Mouse (Mus musculus): Measurements from ENCODE around the gene Btn1a1. TPM values are rescaled to one million over a fixed set of nuclear protein-coding genes. Genes with fewer than 3 reads are reported as not detected.

The Btn1a1 gene
- polyA plus RNA-seq, 1 experiment from 2014 or later, result 0.11 TPM

- ATAC-seq (replicated peaks; ENCODE audit: low FRiP score, low TSS enrichment, low read depth) (peak; percentile 91), DNase-seq (ENCODE audit: low spot score) (peak; percentile 90)
- Histone ChIP-seq H3K4me2 (ENCODE audit: low read length) (peak overlapping the region; percentile 49), H3K4me1 (replicated peaks; ENCODE audit: control insufficient read depth, insufficient read depth, low read length) (no peaks in the 10 kb centered on the region), H3K27ac (ENCODE audit: low read depth) (peak overlapping the region; percentile 87), H3K4me3 (ENCODE audit: low read depth, low read length) (peak overlapping the region; percentile 53), H3K9ac (ENCODE audit: low read length) (peak overlapping the region; percentile 60), H3K9me3 (ENCODE audit: control insufficient read depth, low read length) (no peaks in the 10 kb centered on the region), H3K27me3 (replicated peaks; ENCODE audit: control insufficient read depth, insufficient read depth, low read length) (no peaks in the 10 kb centered on the region), H3K36me3 (ENCODE audit: control insufficient read depth, insufficient read depth, low read length) (no peaks in the 10 kb centered on the region)
- WGBS, result under 1% methylated on average over 25 of the region's 25 CpGs
Measured at GRCm38 (mm10) chr13:23453362-23453862, 12.3 kb downstream of the Btn1a1 start.

- peak overlapping the region; percentile 44 for H3K4me3 ChIP-seq (ENCODE audit: low read depth, low read length)
- H3K4me1 ChIP-seq (replicated peaks; ENCODE audit: control insufficient read depth, insufficient read depth, low read length), result no peaks in the 10 kb centered on the region; the same call in 1 of the 2 replicates
- under 1% methylated on average over 15 of the region's 15 CpGs for WGBS
- H3K36me3 ChIP-seq (ENCODE audit: control insufficient read depth, insufficient read depth, low read length), result no peaks in the 10 kb centered on the region
- peak overlapping the region; percentile 47; the same call in 1 of the 2 replicates for H3K27ac ChIP-seq (ENCODE audit: low read depth)
- peak overlapping the region; percentile 31 for H3K9ac ChIP-seq (ENCODE audit: low read length)
- no peaks in the 10 kb centered on the region for H3K27me3 ChIP-seq (replicated peaks; ENCODE audit: control insufficient read depth, insufficient read depth, low read length)
- DNase-seq (ENCODE audit: low spot score) (peak; percentile 95), ATAC-seq (replicated peaks; ENCODE audit: low FRiP score, low TSS enrichment, low read depth) (peak; percentile 28; the same call in 1 of the 2 replicates)
- H3K9me3 ChIP-seq (ENCODE audit: control insufficient read depth, low read length), result no peaks in the 10 kb centered on the region
- H3K4me2 ChIP-seq (ENCODE audit: low read length), result peak overlapping the region; percentile 72
Measured at GRCm38 (mm10) chr13:23450398-23450797, 15.3 kb downstream of the Btn1a1 start.

- H3K9ac ChIP-seq (ENCODE audit: low read length), result peak overlapping the region; percentile 31
- ATAC-seq (replicated peaks; ENCODE audit: low FRiP score, low TSS enrichment, low read depth) (no peak), DNase-seq (ENCODE audit: low spot score) (peak; percentile 86)
- H3K27me3 ChIP-seq (replicated peaks; ENCODE audit: control insufficient read depth, insufficient read depth, low read length), result no peaks in the 10 kb centered on the region
- no peaks in the 10 kb centered on the region for H3K36me3 ChIP-seq (ENCODE audit: control insufficient read depth, insufficient read depth, low read length)
- no peak overlapping the region; the same call in 1 of the 2 replicates for H3K27ac ChIP-seq (ENCODE audit: low read depth)
- peak overlapping the region; percentile 44 for H3K4me3 ChIP-seq (ENCODE audit: low read depth, low read length)
- H3K4me2 ChIP-seq (ENCODE audit: low read length), result peak overlapping the region; percentile 72
- under 1% methylated on average over 24 of the region's 24 CpGs for WGBS
- H3K9me3 ChIP-seq (ENCODE audit: control insufficient read depth, low read length), result no peaks in the 10 kb centered on the region
- H3K4me1 ChIP-seq (replicated peaks; ENCODE audit: control insufficient read depth, insufficient read depth, low read length), result peaks cover 4% of the 10 kb centered on the region
Measured at GRCm38 (mm10) chr13:23449235-23450095, 16.2 kb downstream of the Btn1a1 start.

GRCm38 (mm10) chr13:23448758-23449157, 16.9 kb downstream of the Btn1a1 start:
- no peaks in the 10 kb centered on the region for H3K36me3 ChIP-seq (ENCODE audit: control insufficient read depth, insufficient read depth, low read length)
- DNase-seq (ENCODE audit: low spot score) (peak; percentile 53), ATAC-seq (replicated peaks; ENCODE audit: low FRiP score, low TSS enrichment, low read depth) (no peak)
- H3K27ac ChIP-seq (ENCODE audit: low read depth), result no peak overlapping the region
- no peaks in the 10 kb centered on the region for H3K27me3 ChIP-seq (replicated peaks; ENCODE audit: control insufficient read depth, insufficient read depth, low read length)
- H3K4me3 ChIP-seq (ENCODE audit: low read depth, low read length), result peak overlapping the region; percentile 44
- H3K9ac ChIP-seq (ENCODE audit: low read length), result peak overlapping the region; percentile 31
- H3K9me3 ChIP-seq (ENCODE audit: control insufficient read depth, low read length), result no peaks in the 10 kb centered on the region
- peak overlapping the region; percentile 72 for H3K4me2 ChIP-seq (ENCODE audit: low read length)
- peaks cover 7% of the 10 kb centered on the region for H3K4me1 ChIP-seq (replicated peaks; ENCODE audit: control insufficient read depth, insufficient read depth, low read length)
- 57% methylated on average over 3 of the region's 3 CpGs for WGBS

- H3K4me1 ChIP-seq (replicated peaks; ENCODE audit: control insufficient read depth, insufficient read depth, low read length), result peaks cover 7% of the 10 kb centered on the region
- under 1% methylated on average over 16 of the region's 16 CpGs for WGBS
- ATAC-seq (replicated peaks; ENCODE audit: low FRiP score, low TSS enrichment, low read depth) (peak; percentile 71), DNase-seq (ENCODE audit: low spot score) (peak; percentile 97)
- peak overlapping the region; percentile 71 for H3K4me3 ChIP-seq (ENCODE audit: low read depth, low read length)
- peak overlapping the region; percentile 76 for H3K9ac ChIP-seq (ENCODE audit: low read length)
- H3K9me3 ChIP-seq (ENCODE audit: control insufficient read depth, low read length), result no peaks in the 10 kb centered on the region
- peak overlapping the region; percentile 77 for H3K4me2 ChIP-seq (ENCODE audit: low read length)
- peak overlapping the region; percentile 96 for H3K27ac ChIP-seq (ENCODE audit: low read depth)
- H3K36me3 ChIP-seq (ENCODE audit: control insufficient read depth, insufficient read depth, low read length), result no peaks in the 10 kb centered on the region
- H3K27me3 ChIP-seq (replicated peaks; ENCODE audit: control insufficient read depth, insufficient read depth, low read length), result no peaks in the 10 kb centered on the region
Measured at GRCm38 (mm10) chr13:23446498-23446952, 19.2 kb downstream of the Btn1a1 start.

- peak overlapping the region; percentile 71 for H3K4me3 ChIP-seq (ENCODE audit: low read depth, low read length)
- peak overlapping the region; percentile 77 for H3K4me2 ChIP-seq (ENCODE audit: low read length)
- H3K9ac ChIP-seq (ENCODE audit: low read length), result peak overlapping the region; percentile 76
- no peaks in the 10 kb centered on the region for H3K36me3 ChIP-seq (ENCODE audit: control insufficient read depth, insufficient read depth, low read length)
- no peaks in the 10 kb centered on the region for H3K9me3 ChIP-seq (ENCODE audit: control insufficient read depth, low read length)
- H3K27ac ChIP-seq (ENCODE audit: low read depth), result peak overlapping the region; percentile 96
- peaks cover 7% of the 10 kb centered on the region for H3K4me1 ChIP-seq (replicated peaks; ENCODE audit: control insufficient read depth, insufficient read depth, low read length)
- DNase-seq (ENCODE audit: low spot score) (peak; percentile 100), ATAC-seq (replicated peaks; ENCODE audit: low FRiP score, low TSS enrichment, low read depth) (peak; percentile 93)
- no peaks in the 10 kb centered on the region for H3K27me3 ChIP-seq (replicated peaks; ENCODE audit: control insufficient read depth, insufficient read depth, low read length)
- WGBS, result under 1% methylated on average over 55 of the region's 55 CpGs
Measured at GRCm38 (mm10) chr13:23445561-23446320, 20.0 kb downstream of the Btn1a1 start.

GRCm38 (mm10) chr13:23445156-23445555, 20.5 kb downstream of the Btn1a1 start:
- peak overlapping the region; percentile 76 for H3K9ac ChIP-seq (ENCODE audit: low read length)
- no peaks in the 10 kb centered on the region for H3K36me3 ChIP-seq (ENCODE audit: control insufficient read depth, insufficient read depth, low read length)
- H3K27ac ChIP-seq (ENCODE audit: low read depth), result peak overlapping the region; percentile 96
- H3K4me1 ChIP-seq (replicated peaks; ENCODE audit: control insufficient read depth, insufficient read depth, low read length), result peaks cover 7% of the 10 kb centered on the region
- no peaks in the 10 kb centered on the region for H3K27me3 ChIP-seq (replicated peaks; ENCODE audit: control insufficient read depth, insufficient read depth, low read length)
- H3K9me3 ChIP-seq (ENCODE audit: control insufficient read depth, low read length), result no peaks in the 10 kb centered on the region
- DNase-seq (ENCODE audit: low spot score), result no peak
- H3K4me3 ChIP-seq (ENCODE audit: low read depth, low read length), result peak overlapping the region; percentile 71
- 3% methylated on average over 10 of the region's 10 CpGs for WGBS
- peak overlapping the region; percentile 77 for H3K4me2 ChIP-seq (ENCODE audit: low read length)
- ATAC-seq (replicated peaks; ENCODE audit: low FRiP score, low TSS enrichment, low read depth), result no peak

GRCm38 (mm10) chr13:23444451-23444850, 21.2 kb downstream of the Btn1a1 start:
- WGBS, result 57% methylated on average over 5 of the region's 5 CpGs
- no peak for ATAC-seq (replicated peaks; ENCODE audit: low FRiP score, low TSS enrichment, low read depth)
- Histone ChIP-seq H3K9me3 (ENCODE audit: control insufficient read depth, low read length) (no peaks in the 10 kb centered on the region), H3K4me1 (replicated peaks; ENCODE audit: control insufficient read depth, insufficient read depth, low read length) (peaks cover 7% of the 10 kb centered on the region), H3K4me3 (ENCODE audit: low read depth, low read length) (peak overlapping the region; percentile 71; the same call in 1 of the 2 replicates), H3K9ac (ENCODE audit: low read length) (no peak overlapping the region), H3K36me3 (ENCODE audit: control insufficient read depth, insufficient read depth, low read length) (no peaks in the 10 kb centered on the region), H3K4me2 (ENCODE audit: low read length) (peak overlapping the region; percentile 77), H3K27ac (ENCODE audit: low read depth) (0 out of 2 replicates have a peak overlapping the region, but pooled peaks have one; percentile 16), H3K27me3 (replicated peaks; ENCODE audit: control insufficient read depth, insufficient read depth, low read length) (no peaks in the 10 kb centered on the region)
- no peak for DNase-seq (ENCODE audit: low spot score)
